Comparison of ENCODE assay signal across 7 mouse cellular contexts in the genomic region with DNA sequence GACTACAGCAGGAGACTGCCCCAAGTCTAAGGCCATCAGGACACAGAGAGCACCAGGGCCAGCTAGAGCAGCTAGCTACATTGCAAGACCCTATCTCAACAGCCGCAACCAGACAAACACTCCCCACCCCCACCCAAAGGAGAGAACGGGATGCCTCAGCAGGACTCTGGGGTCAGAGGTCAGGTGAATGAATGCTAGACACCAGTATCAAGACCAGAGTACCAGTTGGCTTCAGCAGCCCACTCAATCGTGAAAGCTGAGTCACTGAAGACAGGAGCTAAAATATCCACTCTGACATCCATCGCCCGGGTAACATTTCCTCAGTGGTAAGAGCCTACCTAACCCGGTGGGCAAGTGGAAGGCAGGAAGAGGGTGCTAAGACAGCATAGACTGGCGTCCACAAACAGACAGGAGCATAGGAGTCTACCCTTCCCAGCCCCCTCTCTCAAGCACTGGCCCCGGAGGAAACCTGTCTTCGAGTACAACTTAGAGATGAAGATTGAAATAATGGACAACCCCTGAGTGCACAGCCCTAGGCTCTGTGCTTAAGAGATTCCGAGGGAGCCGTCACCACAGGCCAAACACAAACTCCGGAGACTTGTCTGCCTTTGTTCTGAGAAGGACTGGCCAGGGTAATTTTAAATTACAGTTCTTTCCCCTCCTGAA. TPM values are rescaled to one million over a fixed set of nuclear protein-coding genes. Genes with fewer than 3 reads are reported as not detected.
DNase-seq lines count a peak whose midpoint lies in the region; ATAC-seq and TF ChIP-seq lines count a peak whose summit lies in the region.

No protein-coding gene starts in this region.

- peaks cover 14% of the 10 kb centered on the region; the same call in 1 of the 2 replicates for H3K4me1 ChIP-seq in spleen, adult 2 months (ENCODE audit: control insufficient read depth, insufficient read depth, insufficient read length)
- H3K4me1 ChIP-seq in hindbrain, embryonic 13.5 days (replicated peaks): peaks cover 45% of the 10 kb centered on the region
- peaks cover 53% of the 10 kb centered on the region for H3K4me1 ChIP-seq in liver, embryonic 12.5 days

- peak overlapping the region; percentile 61 for H3K9ac ChIP-seq in hindbrain, embryonic 13.5 days
- no peak overlapping the region for H3K9ac ChIP-seq in liver, embryonic 12.5 days

- no peak for DNase-seq in spleen, adult 2 months (ENCODE audit: low read depth in 1 of 2, low spot score in 2 of 2)
- no peak for DNase-seq in spleen, adult 18-20 months
- no peak for DNase-seq in embryo, embryonic 10 days (ENCODE audit: low spot score)
- DNase-seq in thymus, postnatal 10 days (ENCODE audit: low spot score in 2 of 2): no peak
- no peak for DNase-seq in cerebellum, postnatal 36 days

- peak overlapping the region; percentile 73 for H3K4me2 ChIP-seq in hindbrain, embryonic 13.5 days
- H3K4me2 ChIP-seq in liver, embryonic 12.5 days: peak overlapping the region; percentile 99

- H3K4me3 ChIP-seq in spleen, adult 2 months (ENCODE audit: extremely low read depth, insufficient read depth, insufficient read length): peak overlapping the region; percentile 49
- H3K4me3 ChIP-seq in hindbrain, embryonic 13.5 days: peak overlapping the region; percentile 87
- peak overlapping the region; percentile 6; the same call in 1 of the 2 replicates for H3K4me3 ChIP-seq in liver, embryonic 12.5 days

- no peaks in the 10 kb centered on the region for H3K9me3 ChIP-seq in hindbrain, embryonic 13.5 days
- H3K9me3 ChIP-seq in liver, embryonic 12.5 days (replicated peaks): no peaks in the 10 kb centered on the region

- H3K36me3 ChIP-seq in spleen, adult 2 months (ENCODE audit: control insufficient read depth, insufficient read depth, low read length): peaks cover 36% of the 10 kb centered on the region
- H3K36me3 ChIP-seq in hindbrain, embryonic 13.5 days: peaks cover 32% of the 10 kb centered on the region
- peaks cover 39% of the 10 kb centered on the region for H3K36me3 ChIP-seq in liver, embryonic 12.5 days

- WGBS in spleen, adult 2 months: 42% methylated on average over 12 of the region's 12 CpGs
- 64% methylated on average over 12 of the region's 12 CpGs for WGBS in hindbrain, embryonic 13.5 days
- WGBS in liver, embryonic 12.5 days (ENCODE audit: insufficient replicate concordance): 50% methylated on average over 12 of the region's 12 CpGs

- no peak for TF ChIP-seq POLR2A in spleen, adult 2 months (IDR thresholded peaks at IDR 0.05; ENCODE audit: low read depth, low read length)

- TF ChIP-seq CTCF in spleen, adult 2 months (IDR thresholded peaks at IDR 0.05; ENCODE audit: extremely low read depth, insufficient read depth, insufficient read length, insufficient replicate concordance): no peak

- H3K27ac ChIP-seq in spleen, adult 2 months (ENCODE audit: insufficient read depth, low read length): peak overlapping the region; percentile 78
- H3K27ac ChIP-seq in hindbrain, embryonic 13.5 days: no peak overlapping the region
- 0 out of 2 replicates have a peak overlapping the region, but pooled peaks have one; percentile 1 for H3K27ac ChIP-seq in liver, embryonic 12.5 days

- no peaks in the 10 kb centered on the region for H3K27me3 ChIP-seq in spleen, adult 2 months (ENCODE audit: control insufficient read depth, insufficient read depth, low read length)
- H3K27me3 ChIP-seq in hindbrain, embryonic 13.5 days: no peaks in the 10 kb centered on the region
- peaks cover 8% of the 10 kb centered on the region; the same call in 1 of the 2 replicates for H3K27me3 ChIP-seq in liver, embryonic 12.5 days (replicated peaks)

- no peak for ATAC-seq in hindbrain, embryonic 13.5 days (ENCODE audit: low FRiP score)
- ATAC-seq in liver, embryonic 12.5 days: no peak

RNA-seq across cellular contexts. Expression of gene Sik1, which starts 2.7 kb away (rescaled TPM):
- 56.4 and 67.8 TPM in 2 replicates for polyA plus RNA-seq in spleen, adult 2 months (2012; rRNA removed)
- 20.1 and 23.4 TPM in 2 replicates for polyA plus RNA-seq in hindbrain, embryonic 13.5 days (2015; fragmentation: Nextera tagmentation; extraction: Ambion mirVana)
- 5.9 and 7.0 TPM in 2 replicates for polyA plus RNA-seq in liver, embryonic 12.5 days (2016; fragmentation: Nextera tagmentation; extraction: Ambion mirVana)

Comparison
In these comparisons a context has a peak if more than half of its experiments do, and no peak if none do; other contexts are left out.
1. H3K4me3 ChIP-seq: peak in every context shown above with its lines; median percentile 87 in hindbrain, embryonic 13.5 days; 49 in spleen, adult 2 months; 6 in liver, embryonic 12.5 days.